Mouse (Mus musculus) MEL (cell line): ENCODE measurements around the gene Samd11. TPM values are rescaled to one million over a fixed set of nuclear protein-coding genes. Genes with fewer than 3 reads are reported as not detected.

ENCODE experiments used
- DNase-seq: peaks from one replicate; pipeline ENCODE4 v3.0.0; 2011; ENCODE audit warnings: low read depth, low spot score
- H3K27ac ChIP-seq: 2 replicates; pipeline ENCODE4 v1.5.1; 2012; ENCODE audit warnings: low read depth, mild to moderate bottlenecking, control low read depth, low read length, moderate library complexity; ENCODE audit not compliant: control insufficient read depth
- H3K27me3 ChIP-seq, 2 experiments: fragments of 150-350 bp in 1 of 2; sonication (generic) in 1 of 2; 2 replicates each; pipeline ENCODE4 v1.6.1; 2012; ENCODE audit warnings: low read length in 2 of 2, mild to moderate bottlenecking in 2 of 2, improper control_type of control experiment in 1 of 2, moderate library complexity in 1 of 2; ENCODE audit not compliant: insufficient read depth in 2 of 2, control insufficient read depth in 1 of 2
- H3K36me3 ChIP-seq, 2 experiments: 2 replicates each; pipeline ENCODE4 v1.6.1; 2012 to 2014; ENCODE audit warnings: low read length in 2 of 2, improper control_type of control experiment in 1 of 2, inconsistent platforms in 1 of 2, mild to moderate bottlenecking in 1 of 2; ENCODE audit not compliant: insufficient read depth in 2 of 2, control insufficient read depth in 1 of 2
- H3K4me1 ChIP-seq, 2 experiments: fragments of 150-350 bp in 1 of 2; sonication (generic) in 1 of 2; 2 replicates each; pipeline ENCODE4 v1.6.1; 2012; ENCODE audit warnings: low read length in 2 of 2, improper control_type of control experiment in 1 of 2, mild to moderate bottlenecking in 1 of 2; ENCODE audit not compliant: insufficient read depth in 2 of 2, control insufficient read depth in 1 of 2
- H3K4me3 ChIP-seq, 2 experiments: fragments of 150-350 bp in 1 of 2; sonication (generic) in 1 of 2; 2 replicates each; pipeline ENCODE4 v1.5.1; 2012; ENCODE audit warnings: low read depth in 2 of 2, low read length in 2 of 2, mild to moderate bottlenecking in 2 of 2, moderate library complexity in 2 of 2, control low read depth in 1 of 2, improper control_type of control experiment in 1 of 2; ENCODE audit not compliant: control insufficient read depth in 1 of 2, insufficient read depth in 1 of 2
- H3K79me2 ChIP-seq: 2 replicates; pipeline ENCODE4 v1.6.1; 2012; ENCODE audit warnings: mild to moderate bottlenecking, low read length, moderate library complexity; ENCODE audit not compliant: control insufficient read depth, poor library complexity, insufficient read depth
- H3K9ac ChIP-seq: 2 replicates; pipeline ENCODE4 v1.6.1; 2012; ENCODE audit warnings: low read depth, mild to moderate bottlenecking, control low read depth, low read length, moderate library complexity; ENCODE audit not compliant: control insufficient read depth, poor library complexity, severe bottlenecking
- H3K9me3 ChIP-seq: fragments of 150-350 bp; sonication (generic); replicated peaks from 2 replicates; pipeline ENCODE4 v1.6.1; 2012; ENCODE audit warnings: mild to moderate bottlenecking, low read length, improper control_type of control experiment, moderate library complexity; ENCODE audit not compliant: insufficient read depth
- CHD1 ChIP-seq: IDR thresholded peaks from 2 replicates; pipeline ENCODE4 v1.6.1; 2012; ENCODE audit warnings: low read depth, mild to moderate bottlenecking, inconsistent platforms, low read length, improper control_type of control experiment
- CHD2 ChIP-seq: IDR thresholded peaks from 2 replicates; pipeline ENCODE4 v1.6.1; 2011; ENCODE audit warnings: low read length, improper control_type of control experiment
- CTCF ChIP-seq, 3 experiments: IDR thresholded peaks in 2 of 3; conservative IDR thresholded peaks in 1 of 3; 2 replicates each; pipeline ENCODE4 v1.5.1; 2011 to 2012; ENCODE audit warnings: low read length in 3 of 3, low read depth in 2 of 3, mild to moderate bottlenecking in 2 of 3, improper control_type of control experiment in 1 of 3, inconsistent platforms in 1 of 3, mixed read lengths in 1 of 3, moderate library complexity in 1 of 3; ENCODE audit not compliant: control insufficient read depth in 1 of 3, insufficient read depth in 1 of 3, poor library complexity in 1 of 3, severe bottlenecking in 1 of 3
- ELF1 ChIP-seq: IDR thresholded peaks from 2 replicates; pipeline ENCODE4 v1.6.1; 2014; ENCODE audit warnings: low read depth, mild to moderate bottlenecking, inconsistent platforms, low read length, improper control_type of control experiment, moderate library complexity
- EP300 ChIP-seq, 2 experiments: IDR thresholded peaks; 2 replicates each; pipeline ENCODE4 v1.6.1; 2011; ENCODE audit warnings: improper control_type of control experiment in 2 of 2, low read length in 2 of 2, low read depth in 1 of 2, mild to moderate bottlenecking in 1 of 2
- ETS1 ChIP-seq: IDR thresholded peaks from 2 replicates; pipeline ENCODE4 v1.6.1; 2012; ENCODE audit warnings: low read depth, mild to moderate bottlenecking, inconsistent platforms, low read length, improper control_type of control experiment, moderate library complexity
- GABPA ChIP-seq: IDR thresholded peaks from 2 replicates; pipeline ENCODE4 v1.6.1; 2012; ENCODE audit warnings: low read depth, mild to moderate bottlenecking, inconsistent platforms, low read length, improper control_type of control experiment, moderate library complexity
- HCFC1 ChIP-seq: IDR thresholded peaks from 2 replicates; pipeline ENCODE4 v1.6.1; 2012; ENCODE audit warnings: low read depth, mild to moderate bottlenecking, inconsistent platforms, low read length, improper control_type of control experiment, moderate library complexity
- MAX ChIP-seq: IDR thresholded peaks from 2 replicates; pipeline ENCODE4 v1.6.1; 2011; ENCODE audit warnings: low read length, improper control_type of control experiment
- MEF2A ChIP-seq: IDR thresholded peaks from 2 replicates; pipeline ENCODE4 v1.6.1; 2014; ENCODE audit warnings: low read depth, mild to moderate bottlenecking, inconsistent platforms, low read length, improper control_type of control experiment; ENCODE audit not compliant: poor library complexity, insufficient replicate concordance, severe bottlenecking; ENCODE audit errors: extremely low read depth
- POLR2AphosphoS2 ChIP-seq: IDR thresholded peaks from 2 replicates; pipeline ENCODE4 v1.6.1; 2011; ENCODE audit warnings: low read length, improper control_type of control experiment
- POLR2AphosphoS5 ChIP-seq: IDR thresholded peaks from 2 replicates; pipeline ENCODE4 v1.6.1; 2012; ENCODE audit warnings: low read depth, borderline replicate concordance, mild to moderate bottlenecking, inconsistent platforms, low read length, moderate library complexity, mixed read lengths
- SMC3 ChIP-seq: IDR thresholded peaks from 2 replicates; pipeline ENCODE4 v1.6.1; 2011; ENCODE audit warnings: low read depth, low read length, improper control_type of control experiment
- ZC3H11A ChIP-seq: IDR thresholded peaks from 2 replicates; pipeline ENCODE4 v1.6.1; 2012; ENCODE audit warnings: low read depth, mild to moderate bottlenecking, inconsistent platforms, low read length, improper control_type of control experiment
- ZMIZ1 ChIP-seq: IDR thresholded peaks from 2 replicates; pipeline ENCODE4 v1.6.1; 2012; ENCODE audit warnings: low read depth, mild to moderate bottlenecking, inconsistent platforms, low read length, improper control_type of control experiment, moderate library complexity
- polyA plus RNA-seq, 2 experiments: library from polyadenylated mRNA; stranded (reverse) in 1 of 2; unstranded in 1 of 2; fragments of >175 nt in 1 of 2; fragments of >200 nt in 1 of 2; gene quantifications; 2 replicates each; pipeline versions ENCODE4 v1.2.1 to v1.2.4; 2012; ENCODE audit warnings: low replicate concordance in 2 of 2, low read depth in 1 of 2; ENCODE audit not compliant: insufficient read length in 2 of 2, insufficient read depth in 1 of 2, missing spikeins in 1 of 2
- total RNA-seq: library from RNA; depleted of rRNA; stranded (reverse); fragments of 300-350 nt; gene quantifications from 2 replicates; pipeline ENCODE4 v1.2.3, GENCODE M21; 2012

Samd11 gene
- total and polyA plus RNA-seq, 3 experiments, result 1.7 to 4.1 TPM; not detected in 1

- no peak for TF ChIP-seq CHD2
- no peak for TF ChIP-seq GABPA
- no peak for TF ChIP-seq POLR2AphosphoS5
- TF ChIP-seq ETS1, result no peak
- no peak for TF ChIP-seq HCFC1
- no peak for TF ChIP-seq MEF2A
- TF ChIP-seq CHD1, result no peak
- TF ChIP-seq SMC3, result no peak
- no peak for TF ChIP-seq MAX
- no peak for TF ChIP-seq POLR2AphosphoS2
These were observed 42.3 kb downstream of the Samd11 start for GRCm38 (mm10) chr4:156213134-156213533.

DNA sequence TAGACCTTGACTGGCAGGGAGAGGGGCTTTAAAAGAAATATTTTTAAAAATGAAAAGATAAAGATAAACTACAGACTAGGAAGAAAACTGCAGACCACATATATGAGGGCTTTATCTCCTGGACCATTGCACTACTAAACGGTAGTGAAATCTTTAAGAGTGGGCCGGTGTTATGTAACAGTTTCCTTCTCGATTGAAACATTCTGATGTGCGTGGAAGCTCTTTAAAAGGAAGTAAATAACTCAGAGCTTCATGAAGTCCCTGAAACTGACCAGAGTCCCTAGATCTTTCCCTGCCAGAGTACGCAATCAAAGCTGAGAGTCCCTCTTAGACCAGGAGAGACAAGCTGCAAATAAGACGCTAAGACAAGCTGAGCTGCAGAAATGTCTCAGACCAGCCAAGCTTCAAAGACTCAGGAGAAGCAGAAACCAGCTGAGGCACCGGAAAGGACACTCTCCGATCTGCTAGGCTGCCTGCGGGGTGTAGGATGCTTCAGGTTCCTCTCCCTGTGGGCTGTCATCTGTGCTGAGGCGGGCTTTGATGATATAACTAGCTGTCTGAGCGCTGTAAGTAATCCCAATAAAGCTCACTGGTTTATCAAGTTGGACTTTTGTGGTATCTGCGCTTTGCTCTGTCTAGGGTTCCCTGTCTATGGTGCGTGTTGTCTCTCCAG is 45.4 kb downstream of the Samd11 start:
- H3K79me2 ChIP-seq, result no peaks in the 10 kb centered on the region
- H3K4me3 ChIP-seq, result no peak overlapping the region
- H3K36me3 ChIP-seq, result no peaks in the 10 kb centered on the region; a peak in 1 of 4 replicates
- H3K9ac ChIP-seq, result no peak overlapping the region
- H3K9me3 ChIP-seq, result no peaks in the 10 kb centered on the region
- DNase-seq, result no peak
- peaks cover 2 to 6% of the 10 kb centered on the region in 2 experiments; a peak in 2 of 4 replicates for H3K4me1 ChIP-seq
- H3K27me3 ChIP-seq, result no peaks in the 10 kb centered on the region
- H3K27ac ChIP-seq, result no peak overlapping the region
- TF ChIP-seq GABPA (no peak), ZMIZ1 (0 out of 2 replicates have a peak, but pooled peaks have one; percentile 13), EP300 (IDR thresholded peaks at IDR 0.05; ENCODE audit: low read depth in 1 of 2, low read length in 2 of 2) (0 out of 4 replicates have a peak, but pooled peaks have one; percentile 16 to 21)

More at GRCm38 (mm10) chr4:156213134-156213533, 42.3 kb downstream of the Samd11 start:
- Histone ChIP-seq H3K9me3 (no peaks in the 10 kb centered on the region), H3K36me3 (no peaks in the 10 kb centered on the region), H3K79me2 (no peaks in the 10 kb centered on the region), H3K4me1 (peaks cover 2 to 4% of the 10 kb centered on the region in 2 experiments; a peak in 3 of 4 replicates), H3K27me3 (no peaks in the 10 kb centered on the region), H3K27ac (no peak overlapping the region), H3K4me3 (no peak overlapping the region), H3K9ac (no peak overlapping the region)
- no peak for DNase-seq

- peaks cover 8% of the 10 kb centered on the region for H3K79me2 ChIP-seq
- H3K9ac ChIP-seq, result no peak overlapping the region
- H3K9me3 ChIP-seq, result no peaks in the 10 kb centered on the region
- H3K4me3 ChIP-seq, result no peak overlapping the region
- no peak overlapping the region for H3K27ac ChIP-seq
- H3K27me3 ChIP-seq, result no peaks in the 10 kb centered on the region
- H3K36me3 ChIP-seq, result no peaks in the 10 kb centered on the region; a peak in 1 of 4 replicates
- no peak for DNase-seq
- peaks cover 2 to 18% of the 10 kb centered on the region in 2 experiments; a peak in 3 of 4 replicates for H3K4me1 ChIP-seq
- TF ChIP-seq ZC3H11A, result no peak
- TF ChIP-seq HCFC1, result no peak
- TF ChIP-seq MAX, result no peak
- TF ChIP-seq CTCF (IDR thresholded peaks at IDR 0.05 in 2 of 3, conservative IDR thresholded peaks at IDR 0.05 in 1 of 3; ENCODE audit: control insufficient read depth in 1 of 3, insufficient read depth in 1 of 3, low read depth in 2 of 3, low read length in 3 of 3, poor library complexity in 1 of 3, severe bottlenecking in 1 of 3), result no peak
- no peak for TF ChIP-seq ELF1
- TF ChIP-seq SMC3, result no peak
These were observed 46.6 kb downstream of the Samd11 start for GRCm38 (mm10) chr4:156208872-156209271.
